Mouse (Mus musculus): ENCODE results near the gene Eef2kmt. TPM values are rescaled to one million over a fixed set of nuclear protein-coding genes. Genes with fewer than 3 reads are reported as not detected.
"Not testable (repeated sequence)": the region's sequence is repeated elsewhere in the genome, so short reads cannot be mapped to it uniquely, and the experiment has no call there.

The Eef2kmt gene
- total and polyA plus RNA-seq, 2 experiments from 2014 or later, result 6.7 to 8.3 TPM

- Histone ChIP-seq H3K4me3 (ENCODE audit: low read depth, low read length) (no peak overlapping the region), H3K9ac (no peak overlapping the region), H3K27ac (ENCODE audit: low read depth, low read length) (no peak overlapping the region), H3K36me3 (ENCODE audit: insufficient read depth) (peaks cover 77% of the 10 kb centered on the region), H3K4me2 (ENCODE audit: low read depth) (no peak overlapping the region), H3K9me3 (ENCODE audit: low read length) (no peaks in the 10 kb centered on the region), H3K27me3 (ENCODE audit: insufficient read depth, low read length) (no peaks in the 10 kb centered on the region), H3K4me1 (ENCODE audit: insufficient read depth) (no peaks in the 10 kb centered on the region)
- WGBS, result 85% methylated on average over 6 of the region's 6 CpGs
- DNase-seq (no peak), ATAC-seq (no peak)
- no peak for TF ChIP-seq CTCF (IDR thresholded peaks at IDR 0.05; ENCODE audit: low read depth)
These were observed 12.9 kb downstream of the Eef2kmt start for GRCm38 (mm10) chr16:5242882-5243281.

- no peak for DNase-seq
- no peak for ATAC-seq
- Histone ChIP-seq H3K9ac (no peak overlapping the region), H3K27ac (ENCODE audit: low read depth, low read length) (no peak overlapping the region), H3K4me1 (ENCODE audit: insufficient read depth) (no peaks in the 10 kb centered on the region), H3K27me3 (ENCODE audit: insufficient read depth, low read length) (no peaks in the 10 kb centered on the region), H3K9me3 (ENCODE audit: low read length) (no peaks in the 10 kb centered on the region), H3K4me2 (ENCODE audit: low read depth) (no peak overlapping the region), H3K4me3 (ENCODE audit: low read depth, low read length) (no peak overlapping the region), H3K36me3 (ENCODE audit: insufficient read depth) (peaks cover 74% of the 10 kb centered on the region)
- TF ChIP-seq CTCF (IDR thresholded peaks at IDR 0.05; ENCODE audit: low read depth), result no peak
- WGBS, result 94% methylated on average over 4 of the region's 4 CpGs
These were observed 13.4 kb downstream of the Eef2kmt start for GRCm38 (mm10) chr16:5242355-5242754.

- Histone ChIP-seq H3K4me1 (ENCODE audit: insufficient read depth) (peaks cover 4% of the 10 kb centered on the region; the same call in 1 of the 2 replicates), H3K4me2 (ENCODE audit: low read depth) (peak within 1 kb of the TSS; percentile 86), H3K36me3 (ENCODE audit: insufficient read depth) (peaks cover 5% of the 10 kb centered on the region; the same call in 1 of the 2 replicates), H3K27me3 (ENCODE audit: insufficient read depth, low read length) (no peaks in the 10 kb centered on the region; the same call in 1 of the 2 replicates), H3K4me3 (ENCODE audit: low read depth, low read length) (peak within 1 kb of the TSS; percentile 80), H3K9me3 (ENCODE audit: low read length) (no peaks in the 10 kb centered on the region), H3K27ac (ENCODE audit: low read depth, low read length) (peak within 1 kb of the TSS; percentile 78), H3K9ac (peak within 1 kb of the TSS; percentile 75)
- ATAC-seq, result peak; percentile 98
- peak; percentile 21; the same call in 1 of the 2 replicates for TF ChIP-seq CTCF (IDR thresholded peaks at IDR 0.05; ENCODE audit: low read depth)
- 4% methylated on average over 47 of the region's 47 CpGs for WGBS
- peak; percentile 96 for DNase-seq
These were observed 22.1 kb downstream of the Eef2kmt start, which contains the start of gene Alg1 for GRCm38 (mm10) chr16:5233418-5234313. Gene Alg1 (plus strand): TSS chr16:5233621.

GRCm38 (mm10) chr16:5232982-5233381 is 22.8 kb downstream of the Eef2kmt start:
- no peak for TF ChIP-seq CTCF (IDR thresholded peaks at IDR 0.05; ENCODE audit: low read depth)
- ATAC-seq, result no peak
- 69% methylated on average over 4 of the region's 4 CpGs for WGBS
- H3K4me1 ChIP-seq (ENCODE audit: insufficient read depth), result peaks cover 4% of the 10 kb centered on the region; the same call in 1 of the 2 replicates
- peak overlapping the region; percentile 80 for H3K4me3 ChIP-seq (ENCODE audit: low read depth, low read length)
- H3K9me3 ChIP-seq (ENCODE audit: low read length), result no peaks in the 10 kb centered on the region
- H3K27me3 ChIP-seq (ENCODE audit: insufficient read depth, low read length), result no peaks in the 10 kb centered on the region; the same call in 1 of the 2 replicates
- H3K9ac ChIP-seq, result 0 out of 2 replicates have a peak overlapping the region, but pooled peaks have one; percentile 75
- no peak overlapping the region for H3K27ac ChIP-seq (ENCODE audit: low read depth, low read length)
- no peaks in the 10 kb centered on the region for H3K36me3 ChIP-seq (ENCODE audit: insufficient read depth)
- no peak for DNase-seq
- peak overlapping the region; percentile 86 for H3K4me2 ChIP-seq (ENCODE audit: low read depth)

- ATAC-seq; H3K4me1 ChIP-seq (ENCODE audit: insufficient read depth); DNase-seq; H3K27ac ChIP-seq (ENCODE audit: low read depth, low read length); H3K9me3 ChIP-seq (ENCODE audit: low read length); H3K4me2 ChIP-seq (ENCODE audit: low read depth); H3K9ac ChIP-seq; H3K27me3 ChIP-seq (ENCODE audit: insufficient read depth, low read length); H3K4me3 ChIP-seq (ENCODE audit: low read depth, low read length); H3K36me3 ChIP-seq (ENCODE audit: insufficient read depth): not testable (repeated sequence)
- 81% methylated on average over 3 of the region's 3 CpGs for WGBS
These were observed 27.7 kb downstream of the Eef2kmt start for GRCm38 (mm10) chr16:5228103-5228502.

- H3K9me3 ChIP-seq (ENCODE audit: low read length); H3K27me3 ChIP-seq (ENCODE audit: insufficient read depth, low read length); H3K4me3 ChIP-seq (ENCODE audit: low read depth, low read length); DNase-seq; H3K4me2 ChIP-seq (ENCODE audit: low read depth); H3K27ac ChIP-seq (ENCODE audit: low read depth, low read length); H3K4me1 ChIP-seq (ENCODE audit: insufficient read depth); H3K9ac ChIP-seq; ATAC-seq; H3K36me3 ChIP-seq (ENCODE audit: insufficient read depth): not testable (repeated sequence)
- WGBS, result 84% methylated on average over 19 of the region's 19 CpGs
These were observed 28.3 kb downstream of the Eef2kmt start for GRCm38 (mm10) chr16:5227501-5227900.

GRCm38 (mm10) chr16:5226534-5226933 is 29.2 kb downstream of the Eef2kmt start:
- H3K27me3 ChIP-seq (ENCODE audit: insufficient read depth, low read length); ATAC-seq; H3K9me3 ChIP-seq (ENCODE audit: low read length); H3K36me3 ChIP-seq (ENCODE audit: insufficient read depth); H3K4me3 ChIP-seq (ENCODE audit: low read depth, low read length); H3K27ac ChIP-seq (ENCODE audit: low read depth, low read length); H3K9ac ChIP-seq; H3K4me1 ChIP-seq (ENCODE audit: insufficient read depth); H3K4me2 ChIP-seq (ENCODE audit: low read depth); DNase-seq: not testable (repeated sequence)
- 4% methylated on average over 1 of the region's 1 CpGs for WGBS
